Mouse (Mus musculus): Measurements from ENCODE around the gene Cfap157.

The Cfap157 gene

DNA sequence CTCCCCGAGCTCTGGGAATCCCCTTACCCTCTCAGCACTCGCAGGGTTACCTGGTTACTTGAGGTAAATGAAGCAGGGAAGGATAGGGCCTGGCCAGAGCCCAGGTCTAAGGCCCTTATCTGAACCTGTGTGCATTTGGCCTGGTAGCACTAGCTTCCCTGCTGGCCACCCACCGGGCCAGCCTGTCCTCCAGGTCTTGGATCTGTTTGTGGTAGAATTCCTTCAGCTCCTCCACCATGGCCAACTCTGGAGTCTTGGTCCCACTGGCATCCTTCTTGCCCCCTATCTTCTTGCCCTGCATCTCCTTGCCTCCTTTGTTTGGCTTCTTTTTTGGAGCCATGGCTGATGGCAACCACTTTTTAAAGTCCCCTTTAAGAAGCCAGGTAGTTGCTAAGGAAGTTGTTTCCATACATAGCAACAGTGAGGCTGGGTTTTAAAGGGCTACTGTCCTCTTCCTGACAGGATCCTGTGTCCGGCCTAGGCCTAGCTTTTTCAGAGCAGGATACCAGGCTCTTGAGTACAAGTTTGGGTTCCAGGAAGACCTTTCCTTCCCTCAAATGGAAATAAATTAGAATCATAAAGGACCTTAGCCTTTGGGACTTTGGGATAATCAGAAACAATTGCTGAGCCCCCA lies at the start of gene Cfap157:
Cfap157 (minus strand) TSS at position 381 of the 634 bp plus-strand sequence.
- no peak for DNase-seq (ENCODE audit: low read depth, low spot score)

DNA sequence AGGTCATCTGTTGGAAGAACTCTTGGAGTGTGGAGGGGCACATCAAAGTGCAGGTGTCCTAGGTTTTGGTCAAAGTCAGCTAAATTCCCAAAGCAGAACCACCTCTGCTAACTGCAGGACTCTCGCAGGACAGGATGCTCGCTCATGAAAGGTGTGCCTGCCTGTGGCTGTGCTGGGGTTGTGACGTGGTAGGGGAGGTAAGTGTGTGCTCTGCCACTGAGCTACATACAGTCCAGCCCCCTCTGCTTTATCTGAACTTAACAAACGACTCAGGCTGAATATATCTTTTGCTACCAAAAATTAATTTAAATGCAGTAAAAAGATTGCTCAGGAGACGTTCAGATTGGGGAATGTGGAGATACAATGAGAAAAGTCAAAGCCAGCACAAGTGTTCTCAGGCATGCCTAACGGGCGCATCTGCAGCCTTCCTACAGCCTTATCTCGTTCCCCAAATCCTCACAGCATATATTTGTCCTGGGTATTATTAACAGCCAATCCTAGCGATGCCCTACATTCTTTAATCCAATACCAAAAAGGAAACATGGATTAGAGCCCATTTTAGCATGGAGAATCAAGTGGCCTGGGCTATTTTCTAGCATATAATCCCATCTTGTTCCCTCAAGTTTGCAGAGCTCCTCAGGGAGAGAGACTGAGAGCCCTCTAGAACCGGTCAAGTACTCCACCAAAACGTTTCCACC lies 44.9 kb upstream of the Cfap157 start:
- no peak for DNase-seq (ENCODE audit: low read depth, low spot score)

DNA sequence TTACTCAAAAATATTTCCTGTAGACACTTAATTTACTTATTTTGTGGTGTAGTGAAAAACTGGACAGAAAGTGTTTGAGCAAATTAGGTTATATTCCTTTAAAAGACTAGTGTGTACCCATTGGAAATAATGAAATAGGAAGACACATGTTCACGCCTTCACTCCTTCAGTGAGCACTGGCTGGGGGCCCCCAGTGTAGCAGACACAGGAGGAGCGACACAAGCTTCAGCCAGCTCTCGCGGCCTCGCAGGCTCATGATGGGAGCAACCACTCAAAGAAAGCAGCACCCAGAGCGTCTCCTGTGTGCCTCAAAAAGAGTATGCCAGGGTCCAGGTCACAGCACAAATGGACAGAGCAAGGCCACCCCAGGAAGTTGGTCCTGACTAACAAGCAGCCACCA lies 41.6 kb upstream of the Cfap157 start:
- no peak for DNase-seq (ENCODE audit: low read depth, low spot score)

DNA sequence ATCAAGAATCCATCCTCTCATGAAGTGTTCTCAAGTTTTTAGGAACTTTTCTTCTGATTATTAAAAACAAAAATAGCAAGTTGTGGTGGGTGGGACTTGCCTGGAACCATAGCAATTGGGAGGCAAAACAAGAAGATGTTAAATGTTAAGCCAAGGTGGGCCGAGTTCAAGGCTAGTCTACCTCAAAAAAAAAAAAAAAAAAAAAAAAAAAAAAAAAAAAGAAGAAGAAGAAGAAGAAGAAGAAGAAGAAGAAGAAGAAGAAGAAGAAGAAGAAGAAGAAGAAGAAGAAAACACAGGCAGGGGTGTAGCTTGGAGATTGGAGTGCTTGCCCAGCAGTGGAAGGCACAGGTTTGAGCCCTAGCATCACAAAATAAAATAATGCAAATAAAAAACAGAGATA lies 40.5 kb upstream of the Cfap157 start:
- DNase-seq (ENCODE audit: low read depth, low spot score) = no peak

DNA sequence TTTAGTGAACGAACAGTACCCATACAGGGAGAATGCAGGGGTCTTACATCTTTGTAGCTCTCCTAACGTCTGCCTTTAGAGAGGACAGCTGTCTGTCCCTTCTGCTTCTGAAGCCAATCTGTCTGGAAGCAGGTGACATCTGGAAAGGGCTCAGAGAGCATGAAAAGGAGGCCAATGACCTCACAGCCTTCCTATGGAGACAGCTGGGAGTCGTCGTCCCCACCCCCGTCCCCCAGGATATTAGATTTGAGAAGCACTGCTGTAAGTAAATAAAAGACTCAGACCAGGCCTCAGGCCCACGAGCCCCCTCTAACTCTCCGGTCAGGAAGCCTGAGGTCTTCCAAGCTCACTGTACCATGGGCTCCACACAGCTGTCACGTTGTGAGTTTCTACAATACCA lies 40.0 kb upstream of the Cfap157 start:
- DNase-seq (ENCODE audit: low read depth, low spot score) = no peak

DNA sequence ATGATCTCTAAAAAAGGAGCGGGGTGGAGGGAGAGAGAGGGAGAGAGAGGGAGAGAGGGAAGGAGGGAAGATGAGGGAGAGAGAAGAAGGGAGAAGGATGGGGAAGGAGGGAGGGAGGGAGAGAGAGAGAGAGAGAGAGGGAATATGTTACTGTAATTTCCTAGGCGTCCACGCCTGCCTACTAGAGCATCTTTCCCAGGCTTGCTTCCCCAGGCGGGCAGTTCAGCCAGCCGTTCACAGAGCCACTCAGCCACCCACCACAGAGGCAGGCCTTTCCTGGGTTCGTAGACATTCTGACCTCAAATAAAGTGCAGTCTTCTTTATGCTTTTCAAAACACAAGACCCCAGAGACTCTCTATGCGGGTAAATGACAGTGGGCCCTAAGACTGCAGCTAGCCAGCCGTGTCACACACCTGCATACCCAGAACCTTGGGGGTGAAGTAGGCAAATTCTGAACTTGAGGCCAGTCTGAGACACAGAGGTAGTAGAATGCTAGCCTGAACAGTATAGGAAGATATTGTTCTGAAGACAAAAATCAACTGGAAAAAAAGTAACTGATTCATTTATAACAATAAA lies 39.4 kb upstream of the Cfap157 start:
- DNase-seq (ENCODE audit: low read depth, low spot score) = no peak

DNA sequence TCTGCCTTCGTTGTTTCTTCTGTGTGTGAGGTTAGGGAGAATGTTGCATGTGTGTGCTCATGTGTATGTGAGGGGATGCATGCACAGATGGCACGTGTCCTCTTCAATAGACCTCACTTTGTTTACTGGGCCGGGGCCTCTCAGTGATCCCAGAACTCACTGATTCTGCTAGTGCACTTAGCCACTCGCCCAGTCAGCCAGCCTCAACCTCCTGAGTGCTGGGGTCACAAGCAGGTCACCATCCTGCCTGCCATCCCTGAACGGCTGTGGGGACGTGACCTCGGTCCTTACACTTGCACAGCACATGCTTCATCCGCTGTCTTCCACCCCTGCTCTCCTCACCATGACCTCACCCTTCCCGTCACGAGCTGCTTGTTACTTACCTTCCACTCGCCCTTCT lies 38.9 kb upstream of the Cfap157 start:
- no peak for DNase-seq (ENCODE audit: low read depth, low spot score)

DNA sequence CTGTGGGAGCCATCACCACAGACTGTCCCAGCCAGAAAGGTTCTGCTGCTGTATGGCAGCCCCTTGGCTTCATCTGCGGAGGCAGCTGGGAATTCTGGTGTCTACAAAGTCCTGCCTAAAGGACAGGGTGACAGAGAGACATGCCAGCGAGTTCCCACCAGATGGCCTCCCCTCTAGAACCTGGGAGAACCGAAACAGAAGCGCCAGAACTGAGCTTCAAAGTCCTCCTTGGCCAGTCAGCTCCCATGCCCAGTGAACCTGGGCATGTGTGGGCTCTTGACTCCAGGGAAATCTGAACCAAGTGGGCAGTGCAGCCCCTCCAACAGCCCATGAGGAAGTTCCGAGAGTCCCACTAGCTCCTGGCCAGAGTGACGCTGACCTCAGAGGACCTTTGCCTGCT lies 38.4 kb upstream of the Cfap157 start:
- DNase-seq (ENCODE audit: low read depth, low spot score) = no peak

DNA sequence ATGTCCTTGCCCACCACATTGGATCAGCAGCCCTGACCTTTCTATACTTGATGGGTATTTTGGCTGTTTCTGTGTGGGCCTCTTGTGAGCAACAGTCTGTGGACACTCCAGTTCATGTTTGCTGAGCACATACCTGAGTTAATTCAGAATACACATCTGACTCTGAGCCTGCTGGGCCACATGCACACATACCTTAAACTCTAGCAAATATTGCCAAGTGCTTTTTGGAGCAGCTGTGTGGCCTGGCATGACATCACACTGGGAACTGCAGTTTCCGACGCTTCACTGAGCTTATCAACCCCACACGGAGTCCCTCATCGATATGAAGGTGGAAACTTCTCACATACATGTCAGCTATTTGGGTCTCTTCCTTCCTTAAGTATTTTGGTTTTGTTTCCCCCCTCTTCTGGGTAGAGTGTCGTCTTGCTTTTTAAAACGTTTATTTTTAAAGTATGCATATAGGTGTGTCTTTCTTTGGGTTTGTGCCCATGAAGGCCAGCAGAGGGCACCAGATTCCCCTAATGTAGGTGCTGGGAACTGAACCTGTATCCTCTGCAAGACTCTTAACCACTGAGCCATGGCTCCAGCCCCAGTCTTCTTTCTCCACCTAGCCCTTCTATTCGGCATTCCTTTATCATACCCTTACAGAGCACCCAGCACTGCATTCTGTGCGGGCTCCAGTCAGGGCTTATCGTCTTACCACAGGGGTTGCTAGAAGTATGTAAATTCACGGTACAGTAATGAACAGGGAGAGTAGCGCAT lies 37.0 kb upstream of the Cfap157 start:
- no peak for DNase-seq (ENCODE audit: low read depth, low spot score)

DNA sequence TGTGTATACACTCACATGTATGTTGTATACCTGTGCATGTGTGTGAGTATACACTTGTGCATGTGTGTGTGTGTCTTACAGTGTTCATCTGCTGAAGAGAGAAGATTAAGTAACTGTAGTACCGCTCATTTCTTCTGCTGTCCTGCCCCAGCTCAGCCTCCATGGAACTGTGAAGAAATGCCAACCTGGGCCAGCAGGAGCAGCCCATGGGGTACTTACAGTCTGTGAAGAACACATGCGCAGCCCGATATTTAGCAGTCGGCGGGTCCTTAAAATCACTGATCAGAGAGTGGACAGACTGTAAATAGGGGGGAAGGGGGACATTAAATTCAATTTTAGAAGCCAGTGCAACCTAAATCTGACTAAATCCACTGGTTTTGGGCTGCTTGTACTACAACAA lies 34.0 kb upstream of the Cfap157 start:
- no peak for DNase-seq (ENCODE audit: low read depth, low spot score)

DNA sequence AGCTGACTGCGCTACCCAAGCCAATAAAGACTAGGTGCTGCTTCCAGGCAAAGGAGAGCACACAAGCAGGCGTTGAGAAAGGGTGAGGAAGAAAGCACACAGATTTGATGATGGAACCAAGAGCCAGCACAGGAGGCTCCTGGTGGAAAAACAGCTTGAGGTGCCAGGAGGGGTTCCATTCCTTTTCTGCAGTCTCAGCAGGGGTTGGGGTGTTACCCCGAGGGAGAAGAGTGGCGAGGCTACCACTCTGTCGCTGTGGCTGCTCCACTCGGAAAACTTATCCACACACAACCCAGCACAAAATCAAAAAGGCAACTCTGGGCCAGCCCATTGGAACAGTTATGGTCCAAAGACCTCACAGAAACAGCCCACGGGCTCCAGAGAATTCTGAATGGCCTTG lies 33.4 kb upstream of the Cfap157 start:
- no peak for DNase-seq (ENCODE audit: low read depth, low spot score)

DNA sequence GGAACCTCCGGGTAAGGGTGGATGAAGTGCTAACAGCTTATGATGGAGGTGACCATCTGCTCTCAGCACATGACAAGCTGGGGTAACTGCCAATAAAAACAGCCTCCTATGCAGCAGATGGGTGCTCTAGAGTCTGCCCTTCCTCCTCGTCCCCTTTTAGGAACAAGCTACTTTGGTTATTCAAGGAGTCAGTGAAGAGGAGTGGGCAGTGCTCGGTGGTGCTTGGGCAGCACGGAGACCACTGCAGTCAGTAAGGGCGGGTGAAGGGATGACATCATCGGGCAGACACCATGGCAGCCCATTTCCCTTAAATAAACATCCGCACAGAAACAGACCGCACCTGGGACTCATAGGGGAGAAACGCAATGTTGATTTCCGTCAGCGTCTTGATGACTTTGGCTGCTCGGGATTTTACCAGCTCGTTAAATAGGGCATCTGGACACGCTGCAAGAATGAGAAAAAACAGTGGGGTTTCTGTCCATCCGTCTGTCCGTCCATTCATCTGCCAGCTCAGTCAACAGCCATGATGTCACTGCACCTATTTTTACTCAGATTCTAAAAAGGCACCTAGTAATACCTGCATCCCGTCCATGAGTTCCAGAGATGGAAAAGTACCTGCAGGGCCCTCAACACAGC lies 32.8 kb upstream of the Cfap157 start:
- peak; percentile 11 for DNase-seq (ENCODE audit: low read depth, low spot score)

DNA sequence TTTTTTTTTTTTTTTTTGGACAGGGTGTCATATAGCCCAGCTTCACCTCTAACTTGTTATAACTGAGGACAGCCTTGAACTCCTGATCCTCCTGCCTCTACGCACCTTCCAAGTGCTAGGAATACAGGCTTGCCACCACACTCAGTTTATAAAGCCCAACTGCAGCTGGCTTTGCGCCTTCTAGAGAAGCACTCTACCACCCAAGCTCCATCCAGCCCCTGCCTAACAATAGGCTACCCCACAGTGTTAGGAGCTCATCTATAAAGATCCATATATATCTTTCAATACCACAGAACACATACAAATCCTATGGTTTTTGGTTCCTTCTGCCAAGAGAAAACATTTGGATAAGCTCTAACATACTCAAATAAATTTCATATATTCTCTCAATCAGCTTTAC lies 32.3 kb upstream of the Cfap157 start:
- DNase-seq (ENCODE audit: low read depth, low spot score) = no peak

DNA sequence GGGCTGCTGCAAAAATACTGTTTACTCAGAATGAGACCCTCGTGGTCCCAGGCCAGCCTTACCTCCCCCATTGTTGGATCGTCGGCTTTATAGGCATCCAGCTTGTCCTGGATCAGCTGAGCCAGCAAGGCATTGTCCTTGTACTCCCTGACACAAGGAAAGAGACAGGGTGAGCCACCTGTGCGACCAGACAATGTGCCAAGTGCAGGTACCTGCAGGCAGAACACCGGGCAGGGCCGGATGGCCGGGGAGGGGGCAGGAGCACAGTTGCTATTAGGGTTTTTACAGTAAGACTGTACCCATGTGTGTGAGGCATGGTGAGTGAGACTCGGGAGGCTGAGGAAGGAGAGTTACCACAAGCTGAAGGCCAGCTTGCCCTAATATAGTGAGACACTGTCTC lies 27.7 kb upstream of the Cfap157 start:
- no peak for DNase-seq (ENCODE audit: low read depth, low spot score)

DNA sequence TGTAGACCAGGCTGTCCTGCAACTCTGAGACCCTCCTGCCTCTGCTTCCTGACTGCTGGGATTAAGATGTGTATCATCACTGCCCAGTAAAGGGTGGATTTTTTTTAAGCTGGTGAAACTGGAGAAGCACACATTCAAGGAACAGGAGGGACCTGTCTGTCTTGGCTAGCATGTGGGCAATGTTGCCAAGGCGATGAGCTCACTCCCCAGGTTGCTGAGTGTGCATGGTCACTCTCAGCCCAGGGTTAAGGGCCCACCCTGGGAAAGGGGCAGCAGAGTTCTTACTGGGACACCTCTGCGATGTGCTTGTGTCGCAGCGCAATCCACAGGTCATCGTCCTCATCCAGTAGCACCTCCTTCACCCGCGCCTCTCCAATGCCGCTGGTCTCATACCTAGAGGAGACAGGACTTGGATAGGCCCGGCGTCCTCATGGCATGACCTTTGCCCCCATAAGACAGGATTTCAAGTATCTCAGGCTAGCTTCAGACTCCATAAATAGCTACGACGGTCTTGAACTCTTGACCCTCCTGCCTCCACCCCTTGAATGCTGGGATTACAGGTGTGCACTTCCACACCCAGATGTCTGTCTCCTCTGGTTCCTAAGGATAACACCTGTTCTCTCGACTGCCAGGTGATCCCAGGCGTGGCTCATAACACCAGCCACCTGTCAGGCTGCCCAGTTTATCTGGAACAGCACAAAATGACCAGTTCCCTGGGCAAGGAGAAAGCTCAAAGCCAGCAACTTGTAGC lies 24.8 kb upstream of the Cfap157 start:
- DNase-seq (ENCODE audit: low read depth, low spot score) = no peak

DNA sequence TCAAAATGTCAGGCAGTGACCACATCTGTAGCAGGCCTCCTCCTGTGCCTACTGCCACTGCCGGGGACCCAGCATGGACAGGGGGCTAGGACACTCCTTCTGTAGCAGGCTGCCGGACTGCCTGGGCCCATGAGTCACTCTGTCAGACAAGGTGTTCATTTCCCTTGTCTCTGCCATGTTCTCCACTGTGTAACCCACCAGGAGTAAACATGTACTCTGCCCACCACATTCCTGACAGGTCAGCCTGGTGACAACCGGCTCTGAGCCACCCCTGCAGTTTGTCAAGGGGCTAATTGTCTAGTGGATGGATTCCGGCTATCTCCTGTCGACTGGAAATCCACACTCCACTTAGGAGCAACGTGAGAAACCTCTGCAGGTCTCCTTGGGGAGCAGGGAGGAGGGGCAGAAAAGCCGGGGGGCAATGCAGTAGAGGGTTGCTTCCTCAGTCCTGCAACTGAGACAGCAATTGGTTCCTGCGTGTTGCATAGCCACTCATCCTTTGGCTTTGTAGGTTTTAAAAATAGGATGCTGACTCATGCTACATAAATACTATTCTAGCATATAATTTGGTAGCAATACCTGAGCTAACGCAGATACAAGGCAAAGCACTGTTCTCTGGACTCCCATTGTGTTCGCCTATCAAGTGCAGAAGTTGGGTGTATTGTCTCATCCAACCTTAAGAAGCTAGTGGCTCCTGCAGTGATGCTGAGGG lies 14.2 kb upstream of the Cfap157 start:
- DNase-seq (ENCODE audit: low read depth, low spot score) = no peak

DNA sequence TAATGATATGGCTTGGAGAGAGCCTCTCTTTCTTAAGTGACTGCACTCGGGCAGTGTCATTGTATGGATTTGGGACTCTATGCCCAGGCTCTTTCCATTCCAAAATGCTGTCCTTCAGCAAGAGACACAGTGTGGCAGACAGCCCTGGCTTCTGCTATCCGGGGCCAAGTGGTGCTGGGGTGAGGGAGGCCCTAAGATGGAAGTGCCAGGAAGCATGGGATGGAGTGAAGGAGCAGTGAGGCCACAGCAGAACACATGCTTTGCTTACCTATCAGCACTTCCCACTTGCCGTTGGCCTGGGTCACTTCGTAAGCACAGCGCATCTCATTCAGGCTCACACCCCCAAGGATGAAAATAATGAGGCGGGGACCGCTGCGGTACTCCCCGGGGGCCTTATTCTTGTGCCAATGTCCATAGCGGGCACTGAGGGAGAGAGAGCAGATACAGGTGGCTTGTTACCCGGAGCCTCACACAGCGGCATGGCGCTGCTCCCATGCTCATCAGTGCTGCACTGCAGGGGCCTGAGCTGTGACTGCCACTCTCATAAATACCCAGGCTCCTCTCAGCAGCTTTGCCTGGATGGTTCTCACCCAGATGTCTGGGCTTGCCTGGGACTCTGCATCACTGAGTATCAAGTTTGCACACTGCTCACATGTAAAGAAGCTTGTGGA lies 11.7 kb upstream of the Cfap157 start:
- no peak for DNase-seq (ENCODE audit: low read depth, low spot score)

DNA sequence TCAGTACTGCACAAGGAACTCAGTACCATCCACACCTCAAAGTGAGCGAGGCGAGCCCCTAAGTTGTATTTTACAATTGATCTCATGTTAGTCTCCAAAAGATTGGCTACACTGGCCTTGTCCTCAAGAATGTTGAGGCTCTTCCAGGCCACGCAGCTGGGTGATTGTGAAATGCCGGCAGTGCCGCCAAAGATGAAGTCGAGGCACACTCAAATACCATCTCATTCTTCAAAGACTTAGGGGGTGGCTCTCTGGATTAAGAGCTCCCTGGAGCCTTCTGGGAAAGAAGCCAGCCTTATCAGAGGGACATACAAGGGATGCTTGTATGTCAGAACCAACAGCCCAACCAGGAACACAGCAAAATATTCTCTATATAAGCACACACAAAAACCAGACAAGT lies 7.1 kb upstream of the Cfap157 start:
- no peak for DNase-seq (ENCODE audit: low read depth, low spot score)

DNA sequence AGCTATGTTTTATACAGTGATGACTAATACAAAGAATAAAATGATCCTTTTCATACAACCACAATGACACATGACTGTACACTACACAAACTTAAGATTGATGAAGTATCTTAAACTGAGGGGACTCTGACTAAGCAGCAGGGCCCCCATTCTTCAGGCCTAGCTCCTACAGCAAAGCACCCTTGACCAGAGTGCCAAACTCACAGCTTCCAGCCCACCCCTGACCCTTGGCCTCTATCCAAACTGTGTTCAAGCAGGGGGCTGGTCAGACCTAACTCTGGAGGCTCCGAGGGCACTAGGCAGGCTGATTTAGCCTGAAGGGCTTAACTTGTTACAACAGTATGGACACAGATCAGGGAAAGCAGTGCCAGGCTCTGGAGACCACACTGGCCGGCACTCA lies 4.4 kb upstream of the Cfap157 start:
- no peak for DNase-seq (ENCODE audit: low read depth, low spot score)

DNA sequence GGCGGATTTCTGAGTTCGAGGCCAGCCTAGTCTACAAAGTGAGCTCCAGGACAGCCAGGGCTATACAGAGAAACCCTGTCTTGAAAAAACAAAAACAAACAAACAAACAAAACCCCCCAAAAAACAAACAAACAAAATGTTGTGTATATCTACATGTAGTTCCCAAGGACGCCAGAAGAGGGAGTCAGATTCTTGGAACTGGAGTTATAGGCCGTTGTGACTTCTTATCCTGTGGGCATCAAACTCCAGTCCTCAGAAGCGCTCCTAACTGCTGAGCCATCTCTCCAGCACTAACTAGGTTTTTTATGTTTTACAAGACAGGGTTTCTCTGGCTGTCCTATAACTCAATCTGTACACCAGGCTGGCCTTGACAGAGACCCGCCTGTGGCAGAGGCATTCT lies 2.9 kb upstream of the Cfap157 start:
- DNase-seq (ENCODE audit: low read depth, low spot score) = no peak
